Mouse (Mus musculus): Measurements from ENCODE around the gene Suv39h2. TPM values are rescaled to one million over a fixed set of nuclear protein-coding genes. Genes with fewer than 3 reads are reported as not detected.

Gene Suv39h2
- polyA plus RNA-seq, 1 experiment, result 8.1 TPM

- TF ChIP-seq CTCF (IDR thresholded peaks at IDR 0.05; ENCODE audit: borderline replicate concordance, extremely low read depth, insufficient read depth, insufficient read length) (no peak), POLR2A (IDR thresholded peaks at IDR 0.05; ENCODE audit: borderline replicate concordance, extremely low read depth, insufficient read depth, insufficient read length, poor library complexity, severe bottlenecking) (no peak)
- DNase-seq (ENCODE audit: low read depth), result no peak
Measured at GRCm38 (mm10) chr2:3422548-3422947, 52.3 kb downstream of the Suv39h2 start, which contains the start of gene Meig1. Meig1 (minus strand) TSS chr2:3422648.

GRCm38 (mm10) chr2:3420157-3420556 lies 54.7 kb downstream of the Suv39h2 start:
- peak; percentile 61 for DNase-seq (ENCODE audit: low read depth)
- TF ChIP-seq POLR2A (IDR thresholded peaks at IDR 0.05; ENCODE audit: borderline replicate concordance, extremely low read depth, insufficient read depth, insufficient read length, poor library complexity, severe bottlenecking) (no peak), CTCF (IDR thresholded peaks at IDR 0.05; ENCODE audit: borderline replicate concordance, extremely low read depth, insufficient read depth, insufficient read length) (no peak)

- no peak for TF ChIP-seq CTCF (IDR thresholded peaks at IDR 0.05; ENCODE audit: borderline replicate concordance, extremely low read depth, insufficient read depth, insufficient read length)
- TF ChIP-seq POLR2A (IDR thresholded peaks at IDR 0.05; ENCODE audit: borderline replicate concordance, extremely low read depth, insufficient read depth, insufficient read length, poor library complexity, severe bottlenecking), result peak; percentile 29; the same call in 1 of the 2 replicates
Measured at GRCm38 (mm10) chr2:3418883-3419431, 55.9 kb downstream of the Suv39h2 start.

GRCm38 (mm10) chr2:3415676-3416075 lies 59.2 kb downstream of the Suv39h2 start:
- TF ChIP-seq CTCF (IDR thresholded peaks at IDR 0.05; ENCODE audit: borderline replicate concordance, extremely low read depth, insufficient read depth, insufficient read length), result no peak
- TF ChIP-seq POLR2A (IDR thresholded peaks at IDR 0.05; ENCODE audit: borderline replicate concordance, extremely low read depth, insufficient read depth, insufficient read length, poor library complexity, severe bottlenecking), result no peak
- no peak for DNase-seq (ENCODE audit: low read depth)

More at GRCm38 (mm10) chr2:3418883-3419431, 55.9 kb downstream of the Suv39h2 start:
- DNase-seq (ENCODE audit: low read depth), result peak; percentile 97

- DNase-seq (ENCODE audit: low read depth), result peak; percentile 75
- TF ChIP-seq POLR2A (IDR thresholded peaks at IDR 0.05; ENCODE audit: borderline replicate concordance, extremely low read depth, insufficient read depth, insufficient read length, poor library complexity, severe bottlenecking) (no peak), CTCF (IDR thresholded peaks at IDR 0.05; ENCODE audit: borderline replicate concordance, extremely low read depth, insufficient read depth, insufficient read length) (peak; percentile 77)
Measured at GRCm38 (mm10) chr2:3414241-3414640, 60.6 kb downstream of the Suv39h2 start.

- TF ChIP-seq POLR2A (IDR thresholded peaks at IDR 0.05; ENCODE audit: borderline replicate concordance, extremely low read depth, insufficient read depth, insufficient read length, poor library complexity, severe bottlenecking) (no peak), CTCF (IDR thresholded peaks at IDR 0.05; ENCODE audit: borderline replicate concordance, extremely low read depth, insufficient read depth, insufficient read length) (no peak)
- DNase-seq (ENCODE audit: low read depth), result no peak
Measured at GRCm38 (mm10) chr2:3407756-3408155, 67.1 kb downstream of the Suv39h2 start.

GRCm38 (mm10) chr2:3405981-3406380 lies 68.8 kb downstream of the Suv39h2 start:
- no peak for TF ChIP-seq POLR2A (IDR thresholded peaks at IDR 0.05; ENCODE audit: borderline replicate concordance, extremely low read depth, insufficient read depth, insufficient read length, poor library complexity, severe bottlenecking)
- TF ChIP-seq CTCF (IDR thresholded peaks at IDR 0.05; ENCODE audit: borderline replicate concordance, extremely low read depth, insufficient read depth, insufficient read length), result no peak
- DNase-seq (ENCODE audit: low read depth), result no peak

Other genes starting within 250 kb of the Suv39h2 start
- 32.8 and 44.0 TPM in 2 replicates for gene Nmt2, start 190.8 kb downstream of the Suv39h2 start, polyA plus RNA-seq (2012; rRNA removed)
- gene Rpp38, start 142.4 kb downstream of the Suv39h2 start, polyA plus RNA-seq (2012; rRNA removed), result 9.1 and 13.1 TPM in 2 replicates
- 0.93 and 1.3 TPM in 2 replicates for gene Acbd7, start 138.9 kb downstream of the Suv39h2 start, polyA plus RNA-seq (2012; rRNA removed)
- 0.04 TPM in 1 of 2 replicates, not detected in the other for gene Olah, start 77.8 kb downstream of the Suv39h2 start, polyA plus RNA-seq (2012; rRNA removed)
- gene Meig1, start 52.4 kb downstream of the Suv39h2 start, polyA plus RNA-seq (2012; rRNA removed), result 0.72 and 3.0 TPM in 2 replicates
- gene Dclre1c, start 50.9 kb downstream of the Suv39h2 start, polyA plus RNA-seq (2012; rRNA removed), result 13.0 and 14.9 TPM in 2 replicates
- gene Gm45902, start 37.8 kb upstream of the Suv39h2 start, polyA plus RNA-seq (2012; rRNA removed), result 6.3 and 8.1 TPM in 2 replicates
- gene Hspa14, start 37.8 kb upstream of the Suv39h2 start, polyA plus RNA-seq (2012; rRNA removed), result 56.8 and 69.5 TPM in 2 replicates
- gene Cdnf, start 38.0 kb upstream of the Suv39h2 start, polyA plus RNA-seq (2012; rRNA removed), result 0.32 and 0.33 TPM in 2 replicates
- 33.9 and 37.2 TPM in 2 replicates for gene Fam107b, start 95.5 kb upstream of the Suv39h2 start, polyA plus RNA-seq (2012; rRNA removed)